Mouse (Mus musculus) liver, adult 2 months (tissue): ENCODE results near the gene Sept10.

Experiments
- CTCF ChIP-seq: fragments of 200-500 bp; IDR thresholded peaks from 2 replicates; pipeline ENCODE4 v1.5.1; 2011; ENCODE audit warnings: low read depth, low read length, control low read depth
- POLR2A ChIP-seq: fragments of 200-500 bp; IDR thresholded peaks from 2 replicates; pipeline ENCODE4 v1.6.1; 2011; ENCODE audit warnings: low read length, control low read depth; ENCODE audit not compliant: insufficient read depth; ENCODE audit errors: extremely low read depth

GRCm38 (mm10) chr10:59225137-59225536 is 3.5 kb upstream of the Sept10 start:
- TF ChIP-seq POLR2A (no peak), CTCF (no peak)
